Mouse (Mus musculus) thymus, postnatal 10 days (tissue): ENCODE data around the gene Ecm1.
"Not testable (repeated sequence)": the region's sequence is repeated elsewhere in the genome, so short reads cannot be mapped to it uniquely, and the experiment has no call there.

Experiments
- DNase-seq, 2 experiments: peaks; one replicate each; pipeline ENCODE4 v3.0.0; 2021; ENCODE audit warnings: low spot score in 2 of 2

Ecm1 gene

DNA sequence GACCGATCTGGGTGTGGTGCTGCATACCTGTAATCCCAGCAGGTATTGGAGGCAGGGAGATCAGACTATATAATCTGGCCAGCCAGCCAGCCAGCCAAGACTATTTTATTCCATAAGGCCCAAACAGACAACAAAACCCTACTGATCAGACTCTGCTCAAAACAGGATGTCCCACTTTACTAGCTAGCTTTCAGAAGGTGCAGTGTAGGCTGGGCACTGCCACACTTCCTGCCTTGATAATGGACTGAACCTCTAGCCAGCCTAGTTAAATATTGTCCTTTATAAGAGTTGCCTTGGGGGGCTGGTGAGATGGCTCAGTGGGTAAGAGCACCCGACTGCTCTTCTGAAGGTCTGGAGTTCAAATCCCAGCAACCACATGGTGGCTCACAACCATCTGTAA, 48.8 kb downstream of the Ecm1 start:
- DNase-seq: not testable (repeated sequence)

DNA sequence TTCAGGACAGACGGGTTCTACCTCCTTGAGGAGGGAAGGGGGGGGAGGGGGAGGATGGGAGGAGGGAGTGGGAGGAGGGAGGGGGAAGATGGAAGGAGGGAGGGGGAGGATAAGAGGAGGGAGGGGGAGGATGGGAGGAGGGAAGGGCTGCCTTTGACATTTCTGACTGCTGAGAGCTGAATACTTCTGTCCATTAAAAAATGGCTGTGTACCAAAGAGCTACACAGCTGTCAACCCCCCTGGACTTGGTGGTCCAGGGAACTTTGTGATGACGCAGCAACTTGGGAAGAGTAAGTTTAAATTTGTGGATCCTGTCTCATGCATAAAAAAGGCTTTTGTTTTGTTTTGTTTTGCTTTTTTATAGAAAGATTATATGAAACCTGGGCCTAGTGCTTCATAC, 49.4 kb downstream of the Ecm1 start:
- DNase-seq: no peak

DNA sequence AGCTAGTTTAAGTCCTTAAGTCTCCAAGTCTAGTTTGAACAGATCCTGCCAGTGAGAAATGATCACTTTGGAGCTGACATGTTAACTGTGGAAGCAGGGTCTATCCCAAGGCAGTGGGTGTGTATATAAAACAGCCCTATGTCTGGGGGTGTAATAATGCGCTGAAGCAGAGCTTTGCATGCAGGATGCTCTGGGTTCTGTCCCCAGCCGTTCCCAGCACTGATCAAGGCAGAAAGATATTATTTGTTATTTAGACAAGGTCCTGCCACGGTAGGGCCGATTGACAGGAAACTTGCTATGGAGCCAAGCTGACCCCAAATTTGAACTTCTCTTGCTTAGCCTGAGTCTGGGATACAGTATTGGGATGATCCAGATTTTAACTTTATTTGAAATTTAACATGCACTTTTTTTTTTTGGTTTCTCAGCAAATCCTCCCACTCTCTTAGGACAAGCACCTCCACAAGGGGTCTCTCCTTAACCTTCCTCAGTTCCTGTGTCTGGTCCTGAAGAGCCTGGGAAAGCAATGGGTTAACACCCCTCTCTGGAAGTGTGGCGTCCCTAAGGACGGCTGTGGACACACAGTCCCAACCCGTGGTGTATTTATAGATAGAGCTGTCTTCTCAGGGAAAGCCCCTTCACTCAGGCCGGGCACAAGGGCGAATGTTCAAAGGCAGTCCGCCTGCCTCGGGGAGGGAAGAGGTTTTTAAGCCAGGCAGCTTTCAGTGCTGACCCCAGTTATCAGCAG, 50.0 kb downstream of the Ecm1 start:
- DNase-seq: no peak

DNA sequence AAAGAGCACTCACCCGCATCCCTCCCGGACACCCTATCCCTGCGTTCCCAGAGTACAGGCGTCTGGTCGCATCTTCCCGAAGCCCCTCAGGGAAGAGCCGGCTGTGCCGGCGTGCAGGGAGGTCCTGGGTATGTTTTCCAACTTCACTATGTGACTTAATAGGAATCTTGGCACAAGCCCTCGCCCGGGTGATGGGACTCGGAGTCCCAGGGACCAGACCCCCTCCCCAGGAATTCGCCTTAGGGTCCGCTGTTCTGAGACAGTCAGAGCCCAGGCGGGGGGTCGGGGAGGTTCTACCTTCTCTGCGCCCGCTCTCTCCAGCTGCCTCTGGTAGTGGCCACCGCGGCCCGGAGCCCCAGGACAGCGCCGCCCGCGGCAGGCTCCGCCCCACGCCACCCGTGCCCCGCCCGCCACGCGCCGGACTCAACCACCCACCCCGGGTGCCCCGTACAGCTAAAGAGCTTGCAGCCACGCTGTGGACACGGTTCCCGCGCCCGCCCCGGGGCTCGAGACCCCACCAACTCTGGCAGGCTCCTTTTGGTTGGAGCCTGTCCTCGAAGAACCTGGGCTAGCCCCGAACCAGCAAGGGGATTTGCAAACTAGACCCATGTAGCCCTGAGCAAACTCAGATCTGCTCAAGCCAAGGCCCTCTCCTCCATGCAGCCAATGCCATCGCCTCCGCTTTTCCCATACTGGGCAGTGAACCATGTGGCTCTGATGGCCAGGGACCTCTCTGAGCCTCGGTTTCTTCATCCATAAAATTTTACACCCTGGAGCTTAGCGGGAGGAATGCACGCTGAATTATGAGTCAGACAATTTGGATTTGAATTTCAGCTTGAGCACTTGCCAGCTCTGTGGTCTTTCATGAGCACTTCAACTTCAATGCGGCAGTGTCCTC, 51.6 kb downstream of the Ecm1 start, which contains the start of gene Adamtsl4:
Gene Adamtsl4, minus strand, starts transcription at position 394 of the 898 bp plus-strand sequence.
- no peak for DNase-seq

DNA sequence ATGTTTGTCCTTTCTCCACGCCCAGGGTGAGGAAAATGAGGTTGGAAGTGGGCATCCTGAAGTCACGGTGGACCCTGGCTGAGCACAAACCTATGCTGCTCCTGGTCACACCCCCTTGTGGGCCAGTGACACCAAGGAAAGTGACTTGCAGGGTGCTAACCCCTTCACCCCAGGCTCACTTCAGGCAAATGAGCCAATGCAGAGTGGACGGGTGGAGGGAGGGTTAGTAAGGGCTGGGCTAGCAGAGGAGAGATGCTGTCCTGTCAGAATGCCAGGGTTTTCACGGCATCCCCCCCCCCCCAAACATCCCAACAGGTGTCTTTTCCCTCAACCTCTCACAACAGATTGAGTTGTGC, 52.2 kb downstream of the Ecm1 start:
- no peak for DNase-seq

DNA sequence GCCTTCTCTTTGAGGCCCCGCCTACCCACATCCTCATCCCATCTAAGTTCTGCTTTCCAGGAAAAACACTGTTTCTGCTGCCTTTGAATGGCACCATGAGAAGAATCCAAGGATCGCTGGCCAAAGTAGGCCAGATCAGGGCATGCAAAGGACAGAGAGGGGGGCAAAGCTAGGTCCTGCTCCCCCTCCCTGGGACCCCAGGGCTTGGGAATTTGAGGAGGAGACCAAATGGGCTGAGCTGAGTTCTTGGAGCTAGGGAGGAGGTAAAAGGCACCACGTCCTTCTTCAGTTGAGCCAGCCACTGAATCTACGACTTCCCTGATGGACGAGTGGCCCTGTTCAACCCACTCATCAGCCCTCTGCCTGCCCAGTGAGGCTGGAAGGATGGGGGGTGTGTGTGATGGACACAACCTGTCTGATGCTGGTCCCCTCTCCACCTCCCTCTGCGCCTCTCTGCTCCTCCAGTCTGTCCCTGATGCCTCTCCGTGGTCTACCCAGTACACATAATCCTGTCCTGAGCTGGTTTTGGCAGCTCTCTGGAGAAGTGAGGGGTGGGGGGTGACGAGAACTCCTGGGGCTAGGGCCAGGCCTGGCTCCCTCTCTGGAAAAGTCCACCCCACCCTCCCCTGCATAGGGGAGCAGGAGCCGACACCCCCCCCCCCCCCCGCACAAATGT, 52.7 kb downstream of the Ecm1 start:
- DNase-seq: no peak

DNA sequence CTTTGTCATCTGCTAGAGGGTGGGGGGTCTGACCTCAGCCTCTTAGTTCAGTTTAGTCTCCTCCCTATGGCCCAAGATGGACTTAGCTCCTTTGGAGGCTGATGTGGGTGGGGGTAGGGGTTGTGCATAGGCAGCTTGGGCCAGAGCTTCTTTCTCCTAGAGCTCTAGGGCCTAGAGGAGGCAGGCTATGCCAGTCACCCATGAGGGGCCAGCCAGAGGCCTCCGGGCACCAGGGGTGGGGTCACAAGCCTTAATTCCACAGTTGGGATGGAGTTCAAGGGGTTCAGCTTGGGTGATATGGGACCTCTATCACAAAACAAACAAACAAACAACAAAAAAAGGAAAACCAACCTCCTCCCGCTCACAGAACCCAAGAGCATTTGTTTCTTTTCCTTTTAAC, 53.7 kb downstream of the Ecm1 start:
- DNase-seq: no peak

DNA sequence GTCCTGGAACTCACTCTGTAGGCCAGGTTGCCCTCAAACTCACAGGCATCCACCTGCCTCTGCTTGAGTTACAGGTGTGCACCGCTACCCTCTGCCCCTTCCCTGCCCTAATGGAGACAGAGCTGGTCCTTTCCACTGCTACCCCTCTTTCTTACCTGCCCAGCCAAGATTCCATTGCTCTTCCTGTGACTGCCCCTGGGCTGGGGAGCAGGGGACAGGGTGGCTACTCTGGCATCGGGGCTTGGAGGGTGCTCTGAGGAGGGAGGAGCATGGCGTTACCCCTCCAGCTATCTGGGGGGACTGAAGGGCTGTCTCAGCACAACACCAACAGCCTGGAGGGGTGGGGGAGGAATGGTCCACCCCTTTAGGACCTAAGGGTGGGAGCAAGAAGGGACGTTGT, 54.1 kb downstream of the Ecm1 start:
- no peak for DNase-seq

DNA sequence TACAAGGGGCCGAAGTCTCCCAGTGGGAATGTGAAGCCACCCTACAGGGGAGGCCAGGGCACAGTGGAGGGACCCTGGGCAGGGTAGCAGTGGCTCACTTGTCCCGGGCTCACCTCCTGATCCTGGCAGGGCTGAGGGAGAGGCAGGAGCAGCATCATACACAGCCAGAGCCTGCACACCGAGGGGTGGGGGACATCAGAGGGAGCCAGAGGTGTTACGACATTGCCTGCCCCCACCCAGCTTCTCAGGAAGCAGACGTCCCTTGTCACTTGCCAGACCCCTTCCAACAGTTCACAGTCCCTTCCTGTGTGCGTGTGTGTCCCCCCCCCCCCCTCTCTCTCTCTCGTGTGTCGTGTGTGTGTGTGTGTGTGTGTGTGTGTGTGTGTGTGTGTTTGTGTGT, 54.5 kb downstream of the Ecm1 start:
- no peak for DNase-seq
